Mouse (Mus musculus) thymus, adult 18-20 months (tissue): ENCODE measurements around the gene Tbc1d23.
"Not testable (repeated sequence)": the region's sequence is repeated elsewhere in the genome, so short reads cannot be mapped to it uniquely, and the experiment has no call there.

Experiments
- DNase-seq, 2 experiments: peaks; one replicate each; pipeline ENCODE4 v3.0.0; 2022; ENCODE audit warnings: mixed read lengths in 2 of 2

Tbc1d23 gene

GRCm38 (mm10) chr16:57231089-57231936, at the start of gene Tbc1d23:
TSS of gene Tbc1d23 (minus strand) at chr16:57231504.
- DNase-seq: peak; percentile 89 to 95

GRCm38 (mm10) chr16:57280221-57281217, 49.2 kb upstream of the Tbc1d23 start:
- DNase-seq: no peak

- DNase-seq: no peak
Observed at GRCm38 (mm10) chr16:57278976-57279626, 47.8 kb upstream of the Tbc1d23 start.

- no peak for DNase-seq
Observed at GRCm38 (mm10) chr16:57269751-57270150, 38.4 kb upstream of the Tbc1d23 start.

- no peak for DNase-seq
Observed at GRCm38 (mm10) chr16:57268058-57268841, 36.9 kb upstream of the Tbc1d23 start.

- DNase-seq: no peak
Observed at GRCm38 (mm10) chr16:57267068-57267467, 35.8 kb upstream of the Tbc1d23 start.

- DNase-seq: no peak
Observed at GRCm38 (mm10) chr16:57260152-57260551, 28.8 kb upstream of the Tbc1d23 start.

GRCm38 (mm10) chr16:57259356-57260083, 28.2 kb upstream of the Tbc1d23 start:
- no peak for DNase-seq

- DNase-seq: no peak
Observed at GRCm38 (mm10) chr16:57251589-57252421, 20.5 kb upstream of the Tbc1d23 start.

GRCm38 (mm10) chr16:57250991-57251390, 19.7 kb upstream of the Tbc1d23 start:
- DNase-seq: no peak

- DNase-seq: no peak
Observed at GRCm38 (mm10) chr16:57247464-57247863, 16.2 kb upstream of the Tbc1d23 start.

- DNase-seq: no peak
Observed at GRCm38 (mm10) chr16:57246596-57246995, 15.3 kb upstream of the Tbc1d23 start.

GRCm38 (mm10) chr16:57243858-57244248, 12.5 kb upstream of the Tbc1d23 start:
- peak; percentile 37 to 52 for DNase-seq

- no peak for DNase-seq
Observed at GRCm38 (mm10) chr16:57243205-57243857, 12.0 kb upstream of the Tbc1d23 start.

- DNase-seq: no peak
Observed at GRCm38 (mm10) chr16:57242857-57243204, 11.5 kb upstream of the Tbc1d23 start.

GRCm38 (mm10) chr16:57235871-57236510, 4.7 kb upstream of the Tbc1d23 start:
- no peak for DNase-seq

- not testable (repeated sequence) for DNase-seq
Observed at GRCm38 (mm10) chr16:57231937-57232310, 620 bp upstream of the Tbc1d23 start.

- no peak for DNase-seq
Observed at GRCm38 (mm10) chr16:57226444-57226843, 4.9 kb downstream of the Tbc1d23 start.

- no peak for DNase-seq
Observed at GRCm38 (mm10) chr16:57220361-57220760, 10.9 kb downstream of the Tbc1d23 start.
